Mouse (Mus musculus): Measurements from ENCODE around the gene Pip5k1c. TPM values are rescaled to one million over a fixed set of nuclear protein-coding genes. Genes with fewer than 3 reads are reported as not detected.

Pip5k1c gene
- polyA plus RNA-seq, 1 experiment: 28.3 TPM

- Histone ChIP-seq H3K4me1 (ENCODE audit: control insufficient read depth, insufficient read depth, low read length) (no peaks in the 10 kb centered on the region), H3K9ac (ENCODE audit: low read depth, poor library complexity, severe bottlenecking) (no peak overlapping the region), H3K27me3 (ENCODE audit: control insufficient read depth, insufficient read depth, low read length, poor library complexity, severe bottlenecking) (no peaks in the 10 kb centered on the region), H3K4me3 (ENCODE audit: low read depth, low read length) (no peak overlapping the region), H3K27ac (ENCODE audit: insufficient read depth, low read length) (no peak overlapping the region), H3K9me3 (replicated peaks; ENCODE audit: control insufficient read depth, insufficient read depth, low read length, poor library complexity, severe bottlenecking) (no peaks in the 10 kb centered on the region), H3K36me3 (ENCODE audit: control insufficient read depth, insufficient read depth, low read length, poor library complexity, severe bottlenecking) (peaks cover 23% of the 10 kb centered on the region)
- TF ChIP-seq CTCF (IDR thresholded peaks at IDR 0.05; ENCODE audit: low read depth, low read length): no peak
- no peak for TF ChIP-seq POLR2A (IDR thresholded peaks at IDR 0.05; ENCODE audit: insufficient read depth, low read length)
- no peak for TF ChIP-seq EP300 (IDR thresholded peaks at IDR 0.05; ENCODE audit: insufficient read depth, low read depth, low read length)
Observed at GRCm38 (mm10) chr10:81329194-81329975, 36.6 kb downstream of the Pip5k1c start.

GRCm38 (mm10) chr10:81330007-81330406 lies 37.2 kb downstream of the Pip5k1c start:
- Histone ChIP-seq H3K27me3 (ENCODE audit: control insufficient read depth, insufficient read depth, low read length, poor library complexity, severe bottlenecking) (no peaks in the 10 kb centered on the region), H3K9ac (ENCODE audit: low read depth, poor library complexity, severe bottlenecking) (no peak overlapping the region), H3K27ac (ENCODE audit: insufficient read depth, low read length) (no peak overlapping the region), H3K4me1 (ENCODE audit: control insufficient read depth, insufficient read depth, low read length) (no peaks in the 10 kb centered on the region), H3K36me3 (ENCODE audit: control insufficient read depth, insufficient read depth, low read length, poor library complexity, severe bottlenecking) (peaks cover 19% of the 10 kb centered on the region), H3K4me3 (ENCODE audit: low read depth, low read length) (no peak overlapping the region), H3K9me3 (replicated peaks; ENCODE audit: control insufficient read depth, insufficient read depth, low read length, poor library complexity, severe bottlenecking) (no peaks in the 10 kb centered on the region)
- TF ChIP-seq EP300 (IDR thresholded peaks at IDR 0.05; ENCODE audit: insufficient read depth, low read depth, low read length) (no peak), POLR2A (IDR thresholded peaks at IDR 0.05; ENCODE audit: insufficient read depth, low read length) (no peak), CTCF (IDR thresholded peaks at IDR 0.05; ENCODE audit: low read depth, low read length) (no peak)

- H3K9ac ChIP-seq (ENCODE audit: low read depth, poor library complexity, severe bottlenecking): peak overlapping the region; percentile 10
- H3K36me3 ChIP-seq (ENCODE audit: control insufficient read depth, insufficient read depth, low read length, poor library complexity, severe bottlenecking): no peaks in the 10 kb centered on the region
- no peaks in the 10 kb centered on the region for H3K27me3 ChIP-seq (ENCODE audit: control insufficient read depth, insufficient read depth, low read length, poor library complexity, severe bottlenecking)
- TF ChIP-seq CTCF (IDR thresholded peaks at IDR 0.05; ENCODE audit: low read depth, low read length) (no peak), EP300 (IDR thresholded peaks at IDR 0.05; ENCODE audit: insufficient read depth, low read depth, low read length) (no peak), POLR2A (IDR thresholded peaks at IDR 0.05; ENCODE audit: insufficient read depth, low read length) (no peak)
- no peaks in the 10 kb centered on the region for H3K9me3 ChIP-seq (replicated peaks; ENCODE audit: control insufficient read depth, insufficient read depth, low read length, poor library complexity, severe bottlenecking)
- H3K4me1 ChIP-seq (ENCODE audit: control insufficient read depth, insufficient read depth, low read length): no peaks in the 10 kb centered on the region
- peak overlapping the region; percentile 44 for H3K4me3 ChIP-seq (ENCODE audit: low read depth, low read length)
- H3K27ac ChIP-seq (ENCODE audit: insufficient read depth, low read length): no peak overlapping the region
Observed at GRCm38 (mm10) chr10:81332277-81332676, 39.5 kb downstream of the Pip5k1c start.

- no peaks in the 10 kb centered on the region for H3K36me3 ChIP-seq (ENCODE audit: control insufficient read depth, insufficient read depth, low read length, poor library complexity, severe bottlenecking)
- no peak overlapping the region for H3K27ac ChIP-seq (ENCODE audit: insufficient read depth, low read length)
- no peaks in the 10 kb centered on the region for H3K9me3 ChIP-seq (replicated peaks; ENCODE audit: control insufficient read depth, insufficient read depth, low read length, poor library complexity, severe bottlenecking)
- no peak overlapping the region for H3K4me3 ChIP-seq (ENCODE audit: low read depth, low read length)
- H3K4me1 ChIP-seq (ENCODE audit: control insufficient read depth, insufficient read depth, low read length): no peaks in the 10 kb centered on the region
- TF ChIP-seq CTCF (IDR thresholded peaks at IDR 0.05; ENCODE audit: low read depth, low read length): no peak
- no peak for TF ChIP-seq POLR2A (IDR thresholded peaks at IDR 0.05; ENCODE audit: insufficient read depth, low read length)
- no peak for TF ChIP-seq EP300 (IDR thresholded peaks at IDR 0.05; ENCODE audit: insufficient read depth, low read depth, low read length)
- no peak overlapping the region for H3K9ac ChIP-seq (ENCODE audit: low read depth, poor library complexity, severe bottlenecking)
- H3K27me3 ChIP-seq (ENCODE audit: control insufficient read depth, insufficient read depth, low read length, poor library complexity, severe bottlenecking): no peaks in the 10 kb centered on the region
Observed at GRCm38 (mm10) chr10:81334324-81334723, 41.6 kb downstream of the Pip5k1c start.

GRCm38 (mm10) chr10:81335393-81336340 lies 42.9 kb downstream of the Pip5k1c start:
- no peaks in the 10 kb centered on the region for H3K9me3 ChIP-seq (replicated peaks; ENCODE audit: control insufficient read depth, insufficient read depth, low read length, poor library complexity, severe bottlenecking)
- H3K27ac ChIP-seq (ENCODE audit: insufficient read depth, low read length): no peak overlapping the region
- peaks cover 5% of the 10 kb centered on the region for H3K4me1 ChIP-seq (ENCODE audit: control insufficient read depth, insufficient read depth, low read length)
- no peak overlapping the region for H3K4me3 ChIP-seq (ENCODE audit: low read depth, low read length)
- TF ChIP-seq EP300 (IDR thresholded peaks at IDR 0.05; ENCODE audit: insufficient read depth, low read depth, low read length) (no peak), POLR2A (IDR thresholded peaks at IDR 0.05; ENCODE audit: insufficient read depth, low read length) (no peak), CTCF (IDR thresholded peaks at IDR 0.05; ENCODE audit: low read depth, low read length) (no peak)
- H3K36me3 ChIP-seq (ENCODE audit: control insufficient read depth, insufficient read depth, low read length, poor library complexity, severe bottlenecking): no peaks in the 10 kb centered on the region
- H3K27me3 ChIP-seq (ENCODE audit: control insufficient read depth, insufficient read depth, low read length, poor library complexity, severe bottlenecking): no peaks in the 10 kb centered on the region
- no peak overlapping the region; the same call in 1 of the 2 replicates for H3K9ac ChIP-seq (ENCODE audit: low read depth, poor library complexity, severe bottlenecking)
